Mouse (Mus musculus) A20 (cell line): ENCODE data around the gene Krt6a.
A peak's percentile ranks its signal among the peaks of the same experiment; 100 is the strongest.
"Not testable (repeated sequence)": the region's sequence is repeated elsewhere in the genome, so short reads cannot be mapped to it uniquely, and the experiment has no call there.

ENCODE experiments used
- DNase-seq: peaks from one replicate; pipeline ENCODE4 v3.0.0-alpha.2; 2011; ENCODE audit warnings: low read depth, low spot score

Krt6a gene

GRCm38 (mm10) chr15:101694207-101694606, at the start of gene Krt6a:
Gene Krt6a (minus strand): TSS chr15:101694307.
- DNase-seq = no peak

DNA sequence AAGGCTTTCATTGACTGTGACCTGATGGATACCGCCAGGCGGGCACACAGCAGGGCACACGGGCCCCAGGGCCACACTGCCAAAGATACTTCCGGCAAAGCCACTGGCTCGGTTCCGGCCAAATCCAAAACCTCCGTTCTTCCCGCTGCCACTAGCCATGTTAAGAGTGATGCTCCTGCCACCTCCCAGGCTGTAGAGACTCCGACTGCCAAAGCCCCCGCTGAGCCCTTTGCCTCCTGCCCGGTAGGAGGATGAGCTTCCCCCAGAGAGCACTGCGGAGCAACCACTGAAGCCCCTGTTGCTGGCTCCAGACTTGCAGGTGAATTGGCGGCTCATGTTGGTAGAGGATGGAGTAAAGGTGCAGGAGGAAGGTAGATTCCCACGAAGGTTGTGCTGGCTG, 48.6 kb upstream of the Krt6a start, which contains the start of gene Krt71:
TSS of gene Krt71 (minus strand) at position 399 of the 400 bp plus-strand sequence.
- no peak for DNase-seq

GRCm38 (mm10) chr15:101737786-101738185, 43.7 kb upstream of the Krt6a start:
- no peak for DNase-seq

DNA sequence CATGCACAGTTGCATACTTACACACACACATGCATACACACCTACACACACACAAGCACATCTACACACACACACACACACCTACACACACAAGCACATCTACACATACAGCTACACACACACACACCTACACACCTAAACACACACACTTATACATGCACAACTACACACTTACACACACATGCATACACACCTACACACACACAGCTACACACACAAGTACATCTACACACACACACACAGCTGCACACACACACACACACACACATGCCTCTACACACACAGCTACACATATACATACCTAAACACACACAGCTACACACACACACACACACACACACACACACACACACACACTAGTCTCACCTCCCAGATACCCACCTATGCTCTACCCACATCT, 36.5 kb upstream of the Krt6a start:
- DNase-seq = no peak

GRCm38 (mm10) chr15:101724686-101725085, 30.6 kb upstream of the Krt6a start:
- DNase-seq = no peak

DNA sequence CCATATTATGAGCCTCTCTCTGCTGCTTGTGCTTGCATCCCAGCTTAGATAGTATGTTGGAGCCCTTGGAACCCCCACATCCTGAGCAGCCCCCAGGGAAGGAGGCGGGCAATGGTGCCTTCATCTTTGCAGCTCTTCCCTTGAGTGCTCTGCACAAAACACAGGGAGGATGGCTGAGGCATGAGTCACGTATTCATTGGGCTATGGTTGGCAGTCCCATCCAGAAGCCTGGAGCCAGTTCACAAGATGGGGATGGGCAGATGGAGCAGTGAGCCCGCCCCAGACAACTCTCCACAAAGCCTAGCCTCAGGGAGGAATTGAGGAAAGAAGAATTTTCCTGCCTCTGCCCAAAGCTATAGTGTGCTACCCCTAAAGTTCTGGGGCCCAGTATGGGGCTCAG, 21.7 kb upstream of the Krt6a start:
- no peak for DNase-seq

DNA sequence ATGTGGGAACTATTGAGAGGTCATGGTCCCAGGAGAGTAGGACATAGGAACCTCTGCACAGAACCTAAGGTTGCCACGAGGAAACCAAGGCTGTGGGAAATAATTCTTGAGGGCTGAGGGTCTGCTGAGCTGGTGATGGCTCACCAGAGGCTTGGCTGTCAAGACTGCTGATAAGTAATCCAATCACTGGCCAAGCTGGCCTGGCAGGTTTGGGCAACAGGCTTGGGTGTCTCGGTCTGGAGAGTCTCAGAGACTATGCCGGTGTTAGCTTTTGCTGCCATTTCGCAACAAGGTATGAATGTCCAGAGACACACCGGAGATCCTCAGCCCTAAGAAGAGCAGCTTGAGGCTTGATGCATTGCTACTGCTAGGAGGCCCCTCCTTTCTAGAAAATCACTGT, 20.2 kb upstream of the Krt6a start:
- no peak for DNase-seq

GRCm38 (mm10) chr15:101713731-101714130, 19.6 kb upstream of the Krt6a start:
- DNase-seq = no peak

DNA sequence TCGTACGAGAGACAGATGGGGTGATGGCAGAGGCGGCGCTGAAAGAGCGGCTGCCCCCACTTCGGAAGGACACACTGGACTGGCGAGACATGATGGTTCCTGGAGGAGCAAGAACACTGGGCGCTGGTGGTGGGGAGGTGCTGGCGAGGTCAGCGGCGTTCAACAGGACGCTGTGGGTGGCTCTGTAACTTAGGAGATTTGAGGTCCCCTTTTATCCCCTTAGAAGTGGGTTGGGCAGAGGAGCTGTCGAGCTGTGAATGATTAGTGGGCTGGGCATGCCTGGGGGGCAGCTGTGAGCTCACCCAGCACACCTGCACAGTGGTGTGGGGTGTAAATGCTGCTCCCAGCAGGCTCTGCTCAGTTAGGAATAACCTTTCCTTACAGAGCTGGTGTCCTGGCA, 18.6 kb upstream of the Krt6a start, which contains the start of gene Krt5:
TSS of gene Krt5 (minus strand) at position 179 of the 400 bp plus-strand sequence.
- DNase-seq = no peak

- peak; percentile 24 for DNase-seq
Measured at GRCm38 (mm10) chr15:101708683-101709082, 14.6 kb upstream of the Krt6a start.

DNA sequence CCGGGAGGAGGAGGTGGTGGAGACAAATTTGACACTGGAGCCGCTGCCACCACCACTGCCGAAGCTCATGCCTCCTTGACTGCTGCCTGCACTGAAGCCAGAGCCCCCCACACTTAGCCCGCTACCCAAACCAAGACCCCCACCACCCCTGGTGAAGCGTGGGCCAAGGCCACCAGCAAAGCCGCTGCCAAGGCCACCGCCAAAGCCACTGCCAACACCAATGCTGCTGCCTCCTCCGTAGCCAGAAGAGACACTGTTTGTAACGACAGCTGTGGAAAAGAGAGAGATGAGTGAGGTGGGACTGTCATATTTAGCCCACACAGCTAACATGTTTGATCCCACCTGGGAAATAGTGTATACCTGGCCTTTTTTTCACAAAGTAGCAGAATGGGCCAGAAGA, 13.3 kb upstream of the Krt6a start:
- DNase-seq = no peak

DNA sequence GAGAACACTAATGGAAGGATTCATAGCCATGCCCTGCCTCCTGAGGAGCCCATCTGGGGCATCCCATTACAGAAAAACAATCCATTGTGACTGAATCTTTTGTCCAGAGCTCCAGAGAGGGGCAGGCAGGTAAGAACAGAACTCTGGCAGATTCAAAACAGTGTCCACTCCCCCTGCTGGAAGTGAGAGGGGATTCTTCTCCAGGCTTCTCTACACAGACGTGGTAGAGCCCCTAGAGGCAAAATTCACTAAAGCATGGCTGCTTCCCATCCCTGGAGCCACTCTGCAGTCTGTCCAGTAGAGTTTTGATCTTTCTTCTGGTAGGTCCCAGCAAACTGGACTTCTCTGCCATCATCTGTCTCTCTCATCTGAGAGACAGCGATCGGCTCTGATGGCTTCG, 10.0 kb upstream of the Krt6a start:
- peak; percentile 36 for DNase-seq

- DNase-seq = no peak
Measured at GRCm38 (mm10) chr15:101702380-101702779, 8.3 kb upstream of the Krt6a start.

DNA sequence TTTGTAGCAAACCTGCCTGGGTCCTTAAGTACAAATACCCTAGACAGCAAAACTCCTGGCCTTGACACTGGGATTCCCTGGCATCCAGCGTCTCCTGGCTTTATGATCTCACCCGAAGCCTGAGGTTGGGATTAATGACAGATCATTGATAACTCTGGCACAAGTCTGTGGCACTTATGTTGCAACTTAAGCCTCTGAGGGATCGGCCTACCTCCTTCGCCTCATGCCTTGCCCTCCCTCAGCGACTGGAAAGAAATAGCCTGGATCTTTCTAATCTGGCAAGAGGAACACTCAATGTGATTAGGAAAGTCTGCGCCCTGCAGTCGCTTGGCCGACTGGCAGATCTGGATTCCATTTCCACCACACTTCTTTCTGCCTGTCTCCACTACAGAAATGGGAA, 5.8 kb upstream of the Krt6a start:
- DNase-seq = no peak

- no peak for DNase-seq
Measured at GRCm38 (mm10) chr15:101699192-101699591, 5.1 kb upstream of the Krt6a start.

- no peak for DNase-seq
Measured at GRCm38 (mm10) chr15:101697326-101698188, 3.5 kb upstream of the Krt6a start.

DNA sequence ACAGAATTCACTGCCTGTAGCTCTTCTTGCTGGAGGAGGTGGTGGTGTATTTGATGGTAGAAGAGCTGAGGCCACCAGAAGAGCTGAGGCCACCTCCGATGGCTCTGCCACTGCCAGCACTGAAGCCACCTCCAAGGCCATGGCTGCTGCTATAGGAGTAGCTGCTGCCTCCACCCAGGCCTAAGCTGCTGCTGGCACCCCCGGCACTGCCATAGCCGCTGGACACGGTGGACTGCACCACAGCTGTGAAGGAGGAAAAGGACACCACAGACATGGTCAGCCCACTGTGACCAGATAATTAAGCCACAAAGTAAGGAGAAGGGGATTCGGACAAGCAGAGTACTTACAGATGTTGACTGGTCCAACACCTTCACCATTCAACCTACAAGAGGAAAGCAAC, 3.6 kb downstream of the Krt6a start:
- DNase-seq = not testable (repeated sequence)

DNA sequence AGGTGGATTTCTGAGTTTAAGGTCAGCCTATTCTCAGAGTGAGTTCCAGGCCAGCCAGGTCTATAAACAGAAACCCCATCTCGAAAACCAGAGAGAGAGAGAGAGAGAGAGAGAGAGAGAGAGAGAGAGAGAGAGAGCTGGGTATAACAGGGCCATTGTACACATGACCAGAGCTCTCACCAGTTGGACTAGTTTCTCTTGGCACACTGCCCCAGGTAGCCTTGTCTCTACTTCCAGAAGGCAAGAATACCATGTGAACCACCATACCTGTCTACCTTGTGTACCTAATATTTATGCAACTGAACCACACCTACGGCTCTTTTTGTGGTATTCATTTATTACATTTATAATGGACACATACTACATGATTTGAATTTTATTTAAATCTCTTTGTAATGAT, 5.9 kb downstream of the Krt6a start:
- no peak for DNase-seq

DNA sequence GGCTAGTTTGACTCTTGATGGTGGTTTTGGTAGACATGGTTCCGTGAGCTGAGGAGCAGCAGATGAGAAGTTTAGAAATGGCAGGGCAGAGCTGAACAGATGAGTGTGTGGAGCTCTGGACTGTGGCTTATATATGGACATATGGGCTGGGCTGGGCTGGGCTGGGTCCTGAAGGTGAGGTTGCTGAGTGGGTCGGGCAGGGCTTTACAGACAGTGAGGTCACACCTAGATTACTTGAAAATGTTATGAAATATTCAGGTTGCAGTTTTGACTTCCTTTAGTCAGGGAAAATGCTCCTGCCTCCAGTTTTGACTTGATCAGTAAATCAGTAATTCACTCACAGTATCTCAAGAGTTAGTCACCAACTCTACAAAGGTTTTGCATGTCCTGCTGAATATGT, 13.9 kb downstream of the Krt6a start, which contains the start of gene Krt6b:
TSS of gene Krt6b (minus strand) at position 101 of the 400 bp plus-strand sequence.
- no peak for DNase-seq

- no peak for DNase-seq
Measured at GRCm38 (mm10) chr15:101675978-101676377, 18.1 kb downstream of the Krt6a start.

DNA sequence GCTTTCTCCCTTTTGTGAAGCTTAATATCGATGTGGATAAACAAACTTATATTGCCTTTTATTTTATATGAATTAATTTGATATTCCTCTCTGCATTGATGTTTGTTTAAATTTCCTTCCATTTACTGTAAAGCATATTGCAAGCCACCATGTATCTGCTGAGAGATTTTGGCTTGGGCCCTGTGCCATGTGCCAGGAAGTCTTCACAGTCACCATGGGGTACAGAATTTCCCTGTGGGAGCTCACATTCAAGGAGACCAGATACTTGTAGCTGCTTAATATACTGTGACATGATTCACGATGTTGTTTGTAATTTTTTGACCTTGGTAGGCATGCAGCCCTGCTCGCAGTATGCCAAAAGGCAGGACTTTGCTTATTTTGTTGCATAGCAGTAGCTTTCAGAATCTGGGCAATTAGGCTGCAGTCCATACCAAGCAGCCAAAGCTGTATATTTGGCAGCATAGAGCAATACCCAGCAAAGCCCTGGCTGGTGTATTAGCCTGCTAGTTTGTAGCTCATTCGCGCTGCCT, 41.3 kb downstream of the Krt6a start:
- no peak for DNase-seq

DNA sequence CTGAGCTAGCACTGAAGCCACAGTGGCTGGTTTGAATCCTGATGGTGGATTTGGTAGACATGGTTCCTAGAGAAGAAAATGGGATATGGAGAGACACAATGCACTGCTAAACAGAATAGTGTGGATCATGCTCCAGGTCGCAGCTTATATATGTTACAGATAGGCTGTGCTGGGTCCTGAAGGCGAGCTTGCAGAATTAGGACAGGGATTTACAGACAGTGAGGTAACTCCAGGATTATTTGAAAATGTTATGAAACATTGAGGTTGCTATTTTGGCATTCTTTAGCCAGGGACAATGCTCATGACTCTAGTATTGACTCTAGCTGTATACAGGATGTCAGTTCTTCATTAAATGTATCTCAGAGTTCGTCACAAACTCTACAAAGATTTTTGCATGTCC, 46.8 kb downstream of the Krt6a start, which contains the start of gene Gm5478:
TSS of gene Gm5478 (minus strand) at position 101 of the 400 bp plus-strand sequence.
- no peak for DNase-seq
